Mouse (Mus musculus): ENCODE results near the gene Med12l.

GRCm38 (mm10) chr3:59243384-59243783, 237.8 kb downstream of the Med12l start:
- no peak for TF ChIP-seq CTCF (IDR thresholded peaks at IDR 0.05; ENCODE audit: low read depth)
- TF ChIP-seq EP300 (IDR thresholded peaks at IDR 0.05; ENCODE audit: low read depth): no peak
